Mouse (Mus musculus) adrenal gland, postnatal 25 days (tissue): ENCODE measurements around the gene Haus3. TPM values are rescaled to one million over a fixed set of nuclear protein-coding genes. Genes with fewer than 3 reads are reported as not detected.

Experiments
- DNase-seq: peaks from one replicate; pipeline ENCODE4 v3.0.0; 2021; ENCODE audit warnings: mixed read lengths
- total RNA-seq: library from RNA; stranded (reverse); gene quantifications from 2 replicates; pipeline ENCODE4 v1.2.3, GENCODE M21; 2021

Haus3 gene
- total RNA-seq, 1 experiment from 2014 or later, result 10.1 TPM

DNA sequence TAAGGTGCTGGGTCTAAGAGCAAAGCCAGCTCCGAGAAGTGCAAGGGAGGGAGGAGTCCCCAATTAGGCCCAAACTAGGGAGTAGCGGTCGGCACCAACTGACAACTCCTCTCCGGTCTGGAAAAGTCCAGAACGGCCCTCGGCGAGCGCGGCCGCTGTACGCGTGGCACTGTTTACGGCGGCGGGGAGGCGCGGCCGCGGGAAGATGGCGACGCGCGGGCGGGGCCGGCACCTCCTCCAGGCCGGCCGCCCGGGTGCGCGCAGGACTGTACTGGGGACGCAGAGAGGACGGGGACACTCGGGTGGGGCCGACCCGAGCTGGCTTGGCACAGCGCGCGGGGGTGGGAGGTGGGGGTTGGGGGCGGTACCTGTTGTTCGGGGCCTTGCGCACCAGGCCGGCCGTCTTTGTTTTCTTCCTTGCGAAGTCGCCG lies 17.6 kb upstream of the Haus3 start:
- peak; percentile 76 for DNase-seq

DNA sequence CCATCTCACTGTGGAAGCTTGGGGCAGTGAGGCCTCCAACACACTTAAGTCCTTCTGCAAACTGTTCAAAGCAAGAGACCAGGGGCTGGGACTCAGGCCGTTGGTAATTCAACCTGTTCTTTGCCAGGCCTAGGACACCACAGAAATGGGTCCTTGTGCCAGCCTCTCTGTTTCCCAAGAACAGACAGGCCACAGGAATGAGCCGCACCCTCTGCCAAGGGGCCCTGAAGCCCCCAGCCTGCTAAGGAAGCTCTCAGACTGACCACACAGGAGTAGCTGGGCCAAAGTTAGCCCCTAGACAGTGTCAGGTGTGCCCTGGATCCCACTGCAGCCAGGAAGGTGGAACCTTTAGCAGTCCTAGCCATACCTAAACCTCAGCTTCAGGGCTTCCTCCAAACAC lies 17.1 kb upstream of the Haus3 start:
- peak; percentile 4 for DNase-seq

DNA sequence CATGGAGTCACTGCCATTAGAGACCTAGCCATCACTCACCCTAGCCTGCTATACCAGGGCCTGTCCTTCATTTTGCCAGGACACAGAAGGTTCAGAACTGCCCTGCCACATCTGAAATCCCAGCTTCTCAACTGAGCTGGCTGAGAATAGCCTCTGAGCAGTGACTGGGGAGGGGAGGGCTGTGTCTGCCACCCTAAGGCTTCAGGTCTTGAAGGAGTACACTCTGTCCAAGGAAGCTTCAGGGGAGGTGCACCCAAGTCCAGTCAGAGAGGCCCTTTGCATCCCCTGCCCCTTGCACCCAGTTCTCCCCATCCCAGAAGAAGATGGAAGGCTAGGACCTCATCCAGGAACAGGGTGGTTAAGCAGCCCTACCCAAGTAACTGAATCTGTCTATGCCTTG lies 16.5 kb upstream of the Haus3 start:
- peak; percentile 0 for DNase-seq

DNA sequence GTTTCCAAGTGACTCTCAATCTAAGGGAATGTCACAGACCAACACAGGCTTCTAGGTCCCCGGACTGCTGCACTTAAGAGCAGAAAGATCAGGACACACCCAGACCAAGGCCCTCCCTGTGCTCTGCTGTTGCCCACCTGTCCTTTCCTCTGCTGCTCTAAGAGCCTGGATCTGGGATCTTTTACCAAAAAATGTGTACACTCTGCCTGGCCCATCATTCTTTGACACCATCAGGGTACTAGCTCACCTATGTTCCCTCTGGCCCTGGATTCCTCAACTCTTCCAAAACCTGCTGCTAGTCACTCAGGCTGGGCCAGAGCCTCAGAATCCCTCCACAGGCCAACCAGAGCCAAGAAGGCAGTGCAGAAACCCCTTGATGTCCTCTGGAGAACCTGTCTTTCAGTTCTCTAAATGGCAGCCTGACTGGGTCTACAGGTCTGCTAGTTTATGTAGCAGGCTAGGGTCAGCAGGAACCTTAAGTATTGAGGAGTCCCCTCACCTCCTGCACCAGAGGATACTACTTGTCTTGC lies 15.8 kb upstream of the Haus3 start:
- DNase-seq, result no peak

DNA sequence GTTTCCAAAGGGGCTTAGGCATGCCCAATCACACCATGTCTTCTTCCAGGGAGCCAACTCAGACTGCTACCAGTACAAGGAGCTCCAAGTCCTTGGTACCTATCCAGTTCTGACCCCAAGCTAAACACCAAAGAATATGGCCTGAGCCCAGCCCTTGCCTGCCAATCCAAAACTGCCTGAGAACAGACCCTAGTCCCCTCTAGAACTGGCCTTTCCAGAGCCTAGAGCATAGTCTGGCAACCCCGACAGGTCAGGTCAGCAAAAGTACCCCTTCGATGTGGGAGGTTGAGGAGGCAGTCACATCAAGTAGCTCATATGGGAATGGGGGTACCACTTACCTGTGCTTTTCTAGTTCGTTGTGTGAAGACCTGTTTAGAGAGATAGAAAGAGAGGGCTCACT lies 14.6 kb upstream of the Haus3 start:
- DNase-seq, result no peak

DNA sequence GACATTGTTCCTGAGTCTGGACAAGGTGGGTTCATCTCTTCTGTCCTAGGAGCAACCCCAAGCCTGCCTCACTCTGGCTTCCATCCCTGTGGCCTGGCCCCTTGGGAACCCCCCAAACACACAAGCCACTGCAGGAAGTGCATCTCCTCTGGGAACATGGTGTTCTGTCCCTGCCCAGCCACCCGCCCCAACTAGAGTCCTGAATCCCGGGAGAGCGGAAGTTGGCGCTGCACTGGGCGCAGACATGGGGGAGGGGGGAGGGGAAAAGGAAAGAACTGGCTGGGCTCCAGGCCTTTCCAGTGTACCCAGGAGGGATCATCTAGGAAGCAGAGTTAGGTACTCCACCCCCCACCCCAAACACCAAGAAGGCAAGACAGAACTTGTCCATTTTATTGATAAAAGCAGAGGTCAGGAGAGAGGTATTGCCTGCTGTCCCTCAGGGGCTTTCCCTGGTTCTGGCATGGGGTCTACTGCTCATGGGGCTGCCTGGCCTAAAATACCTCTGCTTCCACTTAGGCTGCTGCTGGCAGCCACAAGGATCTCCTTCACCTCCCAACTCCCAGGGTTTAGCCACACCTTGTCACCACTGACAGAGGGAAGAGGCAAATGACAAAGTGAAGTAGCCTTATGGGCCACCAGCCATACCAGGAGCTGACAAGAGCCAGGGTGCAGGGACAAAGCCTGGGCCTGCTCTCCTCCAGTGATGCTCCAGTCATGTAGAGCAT lies 14.0 kb upstream of the Haus3 start:
- peak; percentile 51 for DNase-seq

DNA sequence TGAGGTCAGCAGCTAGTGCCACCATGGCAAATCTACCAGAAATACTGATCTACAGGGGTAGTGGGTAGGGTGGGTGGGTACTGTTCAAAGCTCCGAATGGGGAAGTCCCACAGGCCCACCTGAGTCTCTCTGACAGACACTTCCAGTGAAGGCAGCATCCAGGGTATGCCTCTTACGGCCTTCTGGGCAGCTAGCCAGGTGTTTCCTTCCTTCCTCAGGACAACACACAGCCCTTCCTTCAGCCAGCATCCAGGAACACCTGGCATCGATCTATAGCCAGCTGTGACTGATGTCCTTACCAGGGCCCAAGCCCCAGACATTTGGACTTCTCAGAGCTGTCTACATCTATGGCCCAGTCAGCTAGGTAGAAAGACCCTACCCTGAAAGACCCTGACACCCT lies 13.2 kb upstream of the Haus3 start:
- DNase-seq, result peak; percentile 37

DNA sequence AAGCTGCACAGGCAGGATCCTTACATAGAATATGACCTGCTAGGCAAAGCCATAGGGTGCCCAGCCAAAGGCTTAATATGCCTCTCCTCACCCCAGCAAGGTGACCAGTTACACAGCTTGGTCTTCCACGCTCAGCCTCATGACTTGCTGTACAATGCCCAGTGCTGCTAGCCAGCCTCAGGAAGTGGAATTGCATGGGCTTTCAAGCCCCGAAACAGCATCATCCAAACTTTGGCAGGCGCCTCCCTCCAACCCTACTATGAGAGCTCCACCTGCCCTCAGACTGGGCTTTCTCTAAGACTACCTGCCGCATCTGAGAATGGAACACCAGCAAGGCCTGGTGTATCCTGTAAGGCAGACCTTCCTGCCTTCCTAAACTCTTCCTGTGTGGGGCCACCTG lies 8.5 kb upstream of the Haus3 start:
- no peak for DNase-seq

DNA sequence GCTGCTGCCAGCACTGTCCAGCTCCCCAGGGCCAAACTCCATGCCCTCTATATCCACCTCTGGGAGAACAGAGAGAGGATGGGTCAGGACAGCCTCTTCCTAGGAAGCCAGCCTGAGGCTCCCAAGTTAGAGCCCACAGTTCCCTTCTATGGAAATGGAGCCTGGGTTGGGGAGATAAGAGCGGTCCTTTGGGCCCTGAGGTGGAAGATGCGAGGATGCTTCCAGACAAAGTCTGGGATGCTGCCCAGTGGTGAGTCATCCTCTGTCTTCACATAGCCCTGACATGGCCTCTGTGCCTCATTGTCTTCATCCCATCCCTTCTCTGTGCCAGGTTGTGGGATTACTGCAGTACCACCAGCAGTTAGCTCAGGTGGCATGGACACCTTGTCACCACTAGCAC lies 7.8 kb upstream of the Haus3 start:
- peak; percentile 60 for DNase-seq

DNA sequence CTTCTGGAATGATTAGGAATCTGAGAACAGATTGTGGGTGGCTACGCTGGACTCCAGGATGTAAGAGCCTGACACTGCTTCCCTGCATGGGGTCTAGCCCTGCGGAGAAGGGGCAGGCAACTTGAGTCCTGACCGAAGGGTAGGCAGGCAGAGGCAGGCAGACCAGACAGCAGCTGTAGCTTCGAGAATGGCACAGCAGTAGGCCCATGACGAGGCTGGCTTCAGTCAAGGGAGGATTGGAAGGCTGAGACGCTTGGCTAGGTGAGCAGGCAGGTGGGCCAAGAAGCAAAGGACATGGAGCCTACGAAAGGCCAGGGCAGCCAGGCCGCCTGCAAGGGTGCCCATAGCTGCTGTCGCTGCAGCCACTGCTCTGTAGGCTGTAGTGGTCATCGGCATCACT lies 7.4 kb upstream of the Haus3 start:
- DNase-seq, result no peak

DNA sequence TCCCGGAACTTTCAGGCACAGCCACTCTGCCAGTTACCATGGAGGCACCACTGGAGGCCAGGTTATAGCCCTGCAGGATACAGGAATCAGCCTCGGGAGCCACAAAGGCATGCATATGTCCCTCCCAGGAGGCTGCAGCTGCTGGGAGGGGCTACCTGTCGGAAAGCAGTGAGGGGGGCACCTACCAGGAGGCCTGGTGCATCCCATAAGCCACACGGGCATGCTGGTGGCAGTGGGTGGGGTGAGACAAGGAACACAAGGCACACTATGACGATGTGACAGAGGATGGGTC lies 6.0 kb upstream of the Haus3 start:
- no peak for DNase-seq

DNA sequence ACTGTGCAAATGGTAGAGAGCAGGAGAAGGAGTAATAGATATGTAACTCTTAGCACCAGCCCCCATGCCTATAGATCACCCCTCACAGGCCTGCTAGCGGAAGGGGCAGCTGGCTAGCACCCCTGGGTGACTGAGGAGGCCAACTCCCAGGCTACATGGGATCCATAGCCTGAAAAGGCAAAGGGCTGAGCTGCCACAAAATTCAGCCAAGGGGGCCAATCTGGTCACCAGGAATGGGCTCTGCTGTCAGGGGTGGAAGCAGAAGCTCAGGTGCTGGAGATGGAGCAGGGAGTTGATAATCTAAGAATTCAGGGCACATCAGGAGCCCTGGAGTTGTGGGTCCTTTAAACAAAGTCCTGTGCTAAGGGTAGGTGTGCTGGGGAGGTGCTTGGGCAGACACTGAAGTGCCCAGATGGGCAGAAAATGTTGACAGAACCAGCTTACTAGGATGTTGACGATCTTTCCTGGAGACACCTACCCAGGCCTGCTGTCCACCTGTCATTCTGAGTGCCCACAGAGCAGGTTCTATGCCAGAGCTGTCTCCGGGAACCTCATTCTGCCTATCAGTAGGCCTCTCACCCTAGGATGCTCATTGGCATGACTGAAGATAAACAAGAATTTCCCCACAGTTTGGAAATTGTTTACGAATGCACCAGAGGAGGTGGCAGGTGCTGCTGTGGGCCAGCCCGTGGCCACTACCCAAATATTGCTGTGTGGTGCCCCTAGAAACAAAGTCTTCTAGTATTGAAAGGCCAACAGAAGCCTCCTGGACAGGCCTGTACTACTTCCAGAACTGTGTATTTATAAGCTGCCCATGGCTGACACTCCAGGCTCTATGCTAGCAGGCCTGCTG lies 5.4 kb upstream of the Haus3 start:
- no peak for DNase-seq

DNA sequence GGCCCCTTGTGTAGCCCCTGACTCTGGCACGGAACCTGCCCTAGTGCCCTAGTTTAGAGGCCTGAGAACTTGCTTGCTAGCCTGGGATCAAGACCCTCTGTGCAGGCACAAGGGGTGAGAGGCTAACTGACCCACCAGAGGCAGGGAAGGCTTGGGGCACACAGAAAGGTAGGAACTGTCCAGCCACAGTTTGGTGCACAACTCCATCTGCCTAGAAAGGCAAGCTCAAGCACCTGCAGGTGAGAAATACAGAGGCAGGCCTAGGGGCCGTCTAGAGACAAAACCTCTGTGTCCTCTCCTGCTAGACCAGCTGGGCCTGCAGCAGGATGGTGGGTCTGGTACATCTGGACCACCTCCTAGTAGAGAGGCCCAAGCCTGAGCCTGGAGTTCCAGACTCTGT lies 4.7 kb upstream of the Haus3 start:
- DNase-seq, result no peak

DNA sequence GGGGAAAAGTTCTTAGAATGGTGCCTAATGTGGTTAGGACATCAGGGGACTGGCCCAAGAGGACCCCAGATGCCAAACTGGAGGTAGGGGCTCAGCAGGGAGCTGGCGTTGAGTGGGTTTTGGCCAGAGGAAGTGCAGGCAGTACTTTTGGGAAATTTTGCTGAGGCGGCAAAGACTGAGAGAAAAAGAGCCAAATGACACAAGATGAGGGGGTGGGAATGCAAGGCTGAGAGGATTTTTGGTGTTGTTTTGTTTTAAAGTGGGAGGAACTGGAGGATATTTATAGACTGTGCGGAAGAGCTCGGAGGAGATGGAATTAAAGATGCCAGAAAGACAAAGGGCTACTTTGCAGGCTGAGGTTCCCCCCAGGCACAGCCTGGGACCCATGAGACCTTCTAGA lies 1.4 kb upstream of the Haus3 start:
- DNase-seq, result no peak

DNA sequence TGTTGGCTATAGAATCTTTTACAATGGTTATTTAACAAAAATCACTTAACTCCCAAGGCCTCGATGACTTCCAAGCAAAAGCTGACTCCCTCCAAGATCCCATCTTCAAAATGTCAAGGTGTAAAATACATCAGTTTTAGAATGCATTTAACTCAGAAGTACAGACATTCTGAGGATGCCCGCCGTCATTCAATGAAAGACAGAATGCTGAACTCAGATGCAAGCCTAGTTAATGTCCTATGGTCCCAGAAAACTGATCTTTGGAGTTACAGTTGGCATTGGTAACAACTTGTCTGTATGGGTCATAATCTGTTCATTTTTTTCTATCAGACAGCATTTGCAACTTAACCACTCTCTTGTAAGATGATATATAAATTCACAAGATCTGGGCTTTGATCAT lies 627 bp upstream of the Haus3 start:
- DNase-seq, result no peak

DNA sequence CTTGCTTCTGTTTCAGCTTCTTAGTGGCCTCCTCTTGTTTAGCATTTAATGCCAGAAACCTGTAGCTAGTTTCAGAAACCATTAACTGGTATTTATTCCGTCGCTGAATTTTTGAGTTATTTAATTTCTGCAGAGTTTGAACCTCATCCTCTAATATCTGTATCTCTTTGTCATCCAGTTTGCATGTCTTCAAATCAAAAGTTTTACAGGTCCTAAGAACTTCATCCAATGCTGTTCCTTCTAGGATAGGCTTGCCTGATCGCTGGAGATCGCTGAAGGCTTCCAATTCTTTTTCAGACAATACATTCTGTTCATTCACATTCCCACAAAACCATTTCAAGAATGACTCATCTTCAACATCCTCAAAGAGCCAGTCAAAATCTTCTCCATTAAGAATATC lies 1.5 kb downstream of the Haus3 start:
- no peak for DNase-seq

DNA sequence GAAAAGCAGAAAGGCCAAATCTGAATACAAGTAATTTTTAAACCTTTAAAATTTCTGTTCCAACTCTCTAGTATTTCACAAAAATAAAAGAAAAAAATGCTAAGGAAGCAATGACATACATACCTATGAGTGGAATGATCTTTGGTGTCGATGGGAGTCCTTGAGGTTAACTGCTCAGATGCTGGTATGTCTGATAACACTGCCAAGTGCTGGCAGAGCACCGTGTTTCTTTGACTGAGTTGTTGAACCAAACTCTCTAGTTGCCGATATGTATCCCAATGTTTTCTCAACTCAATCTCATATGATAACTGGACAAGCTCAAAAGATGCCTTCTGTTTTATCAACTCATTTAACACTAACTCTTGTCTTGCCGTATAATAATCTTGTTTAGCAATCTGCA lies 3.5 kb downstream of the Haus3 start:
- no peak for DNase-seq

DNA sequence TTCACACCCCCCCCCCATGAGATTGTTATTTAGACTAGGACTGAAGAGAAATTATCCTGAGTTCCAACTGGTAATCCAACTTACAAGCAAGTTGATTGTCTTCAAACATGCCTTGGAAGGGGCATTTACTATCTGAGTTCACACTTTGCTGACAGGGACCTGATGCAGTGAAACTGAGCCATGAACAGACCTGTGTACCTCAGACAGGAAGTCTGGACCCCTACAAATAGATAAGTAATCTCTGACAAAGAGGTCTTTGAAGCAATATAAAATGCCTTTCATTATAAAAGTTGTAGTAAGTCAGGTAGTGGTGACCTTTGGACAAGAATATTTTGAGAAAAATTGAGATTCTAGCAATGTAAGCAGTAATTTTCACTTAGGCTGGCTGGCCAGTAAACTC lies 20.9 kb downstream of the Haus3 start:
- no peak for DNase-seq

DNA sequence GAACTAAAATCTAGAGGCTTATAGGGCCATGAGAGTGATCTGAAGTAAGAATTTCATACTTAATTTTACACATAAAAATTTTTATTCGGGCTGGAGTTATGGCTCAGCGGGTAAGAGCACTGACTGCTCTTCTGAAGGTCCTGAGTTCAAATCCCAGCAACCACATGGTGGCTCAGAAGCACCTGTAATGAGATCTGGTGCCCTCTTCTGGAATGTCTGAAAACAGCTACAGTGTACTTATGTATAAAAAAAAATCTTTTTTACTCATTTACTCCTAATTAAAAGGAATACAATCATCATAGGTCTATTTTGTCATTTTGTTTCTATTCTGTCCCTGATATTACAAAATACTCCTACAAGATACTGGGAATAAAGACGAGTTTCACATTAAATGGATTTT lies 21.8 kb downstream of the Haus3 start:
- DNase-seq, result no peak

DNA sequence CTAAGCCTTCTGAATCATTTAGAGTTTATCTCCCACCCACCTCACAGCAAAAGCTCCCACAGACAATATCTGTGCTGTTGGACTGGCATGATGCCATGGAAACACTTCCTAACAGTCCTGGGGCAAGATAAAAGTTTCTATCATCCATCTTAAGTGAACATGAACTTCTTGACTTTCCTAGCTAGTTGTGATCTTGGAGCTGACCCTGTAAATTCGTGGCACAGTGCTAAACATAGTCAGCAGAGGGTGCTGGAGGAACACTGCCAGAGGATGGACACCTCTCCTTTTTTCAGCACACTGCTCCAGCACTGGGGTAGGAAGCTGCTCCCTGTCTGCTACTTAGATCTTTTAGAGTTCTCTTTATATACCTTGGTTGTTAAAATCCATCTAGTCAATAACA lies 29.6 kb downstream of the Haus3 start:
- DNase-seq, result peak; percentile 16

DNA sequence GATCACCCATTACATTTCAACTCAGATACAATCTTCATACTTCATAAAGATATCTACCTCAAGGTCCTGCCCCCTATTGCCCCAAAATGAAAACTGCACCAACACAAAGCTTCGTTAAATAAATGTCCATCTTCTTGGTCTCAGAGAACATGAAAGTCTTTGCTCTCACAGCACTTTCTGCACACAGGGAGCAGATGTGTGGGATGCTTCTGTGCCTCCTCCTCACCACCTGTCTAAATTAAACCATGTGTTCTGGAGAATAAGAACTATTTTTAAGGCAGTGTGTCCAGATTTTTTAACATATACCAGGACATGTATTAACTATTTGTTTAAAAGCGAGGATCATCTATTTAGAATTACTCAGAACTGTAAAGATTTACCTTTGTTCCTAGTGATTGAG lies 36.6 kb downstream of the Haus3 start:
- no peak for DNase-seq

DNA sequence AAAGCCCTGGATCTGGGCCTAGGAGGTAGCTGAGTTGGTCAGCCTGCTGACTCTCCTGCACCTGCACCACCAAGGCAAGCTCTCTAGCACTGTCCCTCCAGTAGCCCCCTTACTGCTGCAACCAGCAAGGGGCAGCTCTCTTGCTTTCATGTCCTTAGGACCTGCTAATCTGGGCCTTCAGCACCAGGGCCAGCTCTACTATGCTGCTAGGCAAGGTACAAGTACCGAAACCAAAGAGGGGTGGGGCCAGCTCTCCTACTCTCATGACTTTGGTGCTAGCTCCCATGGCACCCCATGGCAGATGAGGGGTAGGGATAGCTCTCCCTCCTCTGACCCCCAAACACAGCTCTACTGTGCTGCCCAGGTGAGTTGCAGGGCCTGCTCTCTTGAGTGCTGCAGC lies 45.2 kb downstream of the Haus3 start:
- DNase-seq, result no peak

DNA sequence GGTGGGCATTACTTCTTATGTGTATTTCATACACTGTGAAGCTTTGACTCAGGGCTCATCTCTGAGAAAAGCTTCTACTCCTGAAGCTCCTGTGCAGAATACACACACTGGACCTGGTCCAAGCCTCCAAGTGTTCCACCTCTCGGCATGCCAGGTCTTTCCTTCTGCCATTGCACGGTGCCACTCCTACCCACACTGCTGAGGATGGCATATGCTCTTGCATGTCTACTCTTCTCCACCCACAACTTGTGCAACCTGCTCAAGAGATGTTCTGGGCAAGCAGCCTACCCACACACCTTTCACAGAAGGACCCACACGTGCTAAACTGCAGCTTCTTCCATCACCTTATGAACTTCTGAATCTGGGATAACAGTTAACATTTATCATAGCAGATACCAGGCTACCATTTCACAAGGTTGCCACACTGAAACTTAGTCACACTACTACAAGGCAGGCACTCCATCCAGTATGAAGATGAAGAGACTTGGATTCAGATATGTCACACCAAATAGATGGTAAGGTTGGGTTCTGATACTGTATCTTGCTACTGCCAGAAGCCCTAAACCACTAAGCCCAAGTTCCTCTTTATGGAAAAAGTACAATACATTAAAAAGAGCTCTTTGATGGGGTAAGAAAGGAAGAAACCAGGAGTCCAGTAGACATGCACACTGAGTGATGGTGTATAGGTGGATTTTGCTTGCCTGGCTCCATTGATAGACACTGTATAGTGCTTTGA lies 50.0 kb downstream of the Haus3 start:
- peak; percentile 2 for DNase-seq
